Mouse (Mus musculus) T-helper 2 cell (primary cell): ENCODE data around the gene Camk2g.
"Not testable (repeated sequence)": the region's sequence is repeated elsewhere in the genome, so short reads cannot be mapped to it uniquely, and the experiment has no call there.

Experiments
- in situ Hi-C: fragments of 300-600 bp; cut with MboI, MseI; formaldehyde crosslinking; loops from one replicate; pipeline ENCODE4 v1.15.1; 2025; ENCODE audit warnings: high pct_unique_total_duplicates

Gene Camk2g

DNA sequence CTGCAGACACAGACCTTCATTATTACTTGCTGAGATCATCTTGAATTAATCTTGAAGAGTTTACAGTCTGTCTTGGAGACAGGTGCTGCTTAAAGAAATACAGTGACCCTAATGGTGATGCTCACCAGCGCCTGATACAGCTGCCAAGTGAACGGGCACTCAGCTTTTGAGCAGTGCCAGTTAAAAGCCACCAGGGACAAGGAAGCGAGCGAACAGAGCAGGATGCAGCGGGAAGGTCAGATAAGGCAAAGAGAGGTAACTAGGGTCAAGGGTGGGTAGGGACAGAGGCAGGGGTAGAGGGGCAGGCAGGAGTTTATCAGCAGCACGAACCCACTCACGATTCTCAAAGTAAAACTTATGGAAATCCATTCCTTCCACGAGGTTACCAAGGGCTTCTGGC lies 55.4 kb downstream of the Camk2g start:
- in situ Hi-C loops = no loop called here

DNA sequence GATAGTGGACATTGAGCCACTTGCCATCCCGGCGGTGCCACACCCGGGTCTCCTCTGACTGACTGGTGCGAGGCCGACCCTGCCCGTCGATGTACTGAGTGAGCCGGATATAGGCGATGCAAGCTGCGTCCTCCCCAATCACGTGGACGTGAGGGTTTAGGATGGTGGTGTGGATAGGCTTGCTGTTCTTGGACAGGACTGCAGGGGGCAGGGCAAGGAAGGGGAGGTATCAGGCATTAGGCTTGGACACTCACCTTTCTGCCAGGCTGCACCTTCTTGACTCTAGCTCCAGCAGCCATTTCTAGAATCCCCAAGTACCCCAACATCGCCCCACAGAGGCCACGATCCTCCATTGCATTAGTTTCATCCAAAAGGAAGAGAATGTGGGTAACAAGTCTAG lies 56.6 kb downstream of the Camk2g start:
- in situ Hi-C loops = no loop called here

GRCm38 (mm10) chr14:20735892-20736390 lies 57.9 kb downstream of the Camk2g start:
- in situ Hi-C loops = no loop called here

DNA sequence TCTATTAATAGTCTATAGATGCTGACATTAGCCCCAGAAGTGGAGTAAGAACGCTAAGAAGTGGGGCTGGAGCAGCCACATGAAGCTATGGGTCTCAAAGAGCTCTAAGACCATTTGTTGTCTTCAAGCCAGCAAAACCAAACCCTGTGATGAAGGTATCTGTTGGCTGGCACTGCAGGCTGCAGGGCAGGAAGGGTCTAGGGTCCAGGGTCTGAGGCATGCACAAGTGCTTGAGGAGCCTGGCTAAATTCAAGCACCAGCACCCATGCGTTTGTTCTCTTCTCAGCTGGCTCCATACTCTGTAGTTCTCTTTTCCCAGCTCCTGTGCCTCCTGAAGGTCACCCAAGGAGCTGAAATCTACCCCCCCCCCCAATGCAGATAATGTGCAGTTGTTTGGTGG lies 58.8 kb downstream of the Camk2g start:
- in situ Hi-C loops = no loop called here

DNA sequence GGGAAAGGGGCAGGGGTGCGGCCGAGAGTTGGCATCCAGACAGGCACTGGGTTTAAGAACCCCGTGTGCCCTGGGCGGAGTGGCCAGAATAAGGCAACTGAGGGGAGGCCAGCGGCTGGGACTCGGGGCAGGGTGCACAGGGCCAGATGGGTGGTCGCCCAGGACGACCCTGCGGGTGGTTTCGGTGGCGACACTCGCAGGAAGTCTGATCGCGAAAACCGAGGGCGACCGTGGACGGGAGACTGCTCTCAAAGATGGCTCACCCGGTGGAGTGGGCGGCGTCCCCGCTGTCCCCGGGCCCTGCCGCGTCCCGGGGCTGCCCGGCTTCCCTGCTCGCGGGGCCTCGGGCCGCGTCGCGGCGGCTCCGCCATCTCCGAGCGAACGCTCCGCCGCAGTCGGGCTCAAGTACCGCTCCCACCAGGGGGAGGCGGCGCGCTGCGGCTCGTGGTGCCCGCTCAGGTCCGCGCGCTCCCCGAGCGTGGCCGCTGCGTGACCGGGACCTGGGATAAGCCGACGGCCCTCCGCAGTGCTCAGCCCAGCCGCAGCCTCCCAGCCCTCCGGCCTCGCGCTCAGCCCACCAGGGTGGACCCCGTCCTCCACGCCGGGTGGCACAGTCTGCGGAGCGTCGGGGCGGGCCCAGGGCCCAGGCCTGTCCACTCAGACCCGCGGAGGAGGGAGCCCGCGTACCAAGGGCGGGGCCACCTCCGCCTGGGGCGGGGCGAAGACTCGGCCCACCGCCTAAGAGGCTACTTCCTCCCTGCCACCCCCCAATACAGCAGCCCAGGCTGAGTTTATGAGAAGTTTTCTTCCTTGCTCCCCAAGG lies 59.7 kb downstream of the Camk2g start, which contains the start of gene Ndst2:
TSS of gene Ndst2 (minus strand) at position 611 of the 823 bp plus-strand sequence.
- in situ Hi-C loops = no loop called here

DNA sequence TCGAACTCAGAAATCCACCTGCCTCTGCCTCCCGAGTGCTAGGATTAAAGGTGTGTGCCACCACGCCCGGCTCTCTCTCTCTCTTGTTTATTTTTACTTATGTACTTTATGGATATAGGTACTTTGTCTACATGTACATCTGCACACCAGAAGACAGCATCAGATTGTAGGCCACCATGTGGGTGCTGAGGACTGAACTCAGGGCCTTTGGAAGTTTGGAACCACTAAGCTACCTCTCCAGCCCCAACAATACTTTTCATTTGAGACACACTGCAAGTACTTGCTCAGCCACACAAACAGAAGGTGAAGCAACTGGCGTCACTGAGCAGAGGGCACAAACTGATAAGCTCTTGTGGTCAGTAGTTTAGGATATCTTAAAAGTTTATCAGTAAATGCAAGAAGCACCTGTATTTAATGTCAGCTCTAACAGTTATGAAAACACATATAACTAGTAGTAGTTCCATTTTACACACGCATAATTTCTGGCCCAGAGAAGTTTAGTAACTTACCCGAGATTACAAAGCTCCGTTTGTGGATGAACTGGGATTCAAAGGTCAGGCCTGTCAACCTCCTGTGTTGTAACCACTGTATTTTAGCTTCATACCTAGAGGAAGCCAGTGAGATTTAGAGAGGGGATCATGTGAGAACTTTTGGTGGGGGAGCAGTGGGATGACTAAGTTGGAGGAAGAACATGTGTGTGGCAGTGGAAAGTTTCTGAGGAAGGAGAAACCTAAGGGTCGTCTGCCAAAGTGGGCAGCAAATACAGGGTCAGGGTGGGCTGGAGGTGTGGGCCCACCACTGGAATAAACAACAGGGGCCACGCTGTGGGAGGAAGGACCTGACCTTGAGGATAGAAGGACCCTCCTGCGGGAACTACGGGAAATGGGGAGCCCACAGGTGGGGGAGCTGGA lies 60.6 kb downstream of the Camk2g start:
- in situ Hi-C loops = no loop called here

- in situ Hi-C loops = no loop called here
Observed at GRCm38 (mm10) chr14:20730853-20731602, 62.9 kb downstream of the Camk2g start.

DNA sequence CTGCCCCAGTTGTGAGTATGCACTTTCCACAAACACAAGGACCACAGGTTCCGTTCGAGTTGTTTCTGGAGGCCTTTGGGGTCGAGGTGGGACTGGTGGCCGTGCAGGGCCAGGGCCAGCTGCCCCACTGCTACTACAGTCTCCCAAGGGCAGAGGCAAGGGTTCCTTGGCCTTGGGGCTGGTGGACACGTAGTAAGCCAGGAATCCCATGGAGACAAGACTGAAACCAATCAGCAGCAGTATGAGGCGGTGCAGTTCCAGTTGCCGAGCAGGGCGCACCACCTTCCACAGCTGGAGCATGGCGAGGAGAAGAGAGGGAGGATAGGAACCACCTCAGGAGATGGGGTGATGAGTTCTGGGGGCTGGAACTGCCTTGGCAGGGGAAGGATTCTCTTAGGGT lies 64.0 kb downstream of the Camk2g start:
- in situ Hi-C loops = loop anchor here (10.0 kb wide), 1 partner anchor 145 kb away; no protein-coding TSS in a partner anchor

DNA sequence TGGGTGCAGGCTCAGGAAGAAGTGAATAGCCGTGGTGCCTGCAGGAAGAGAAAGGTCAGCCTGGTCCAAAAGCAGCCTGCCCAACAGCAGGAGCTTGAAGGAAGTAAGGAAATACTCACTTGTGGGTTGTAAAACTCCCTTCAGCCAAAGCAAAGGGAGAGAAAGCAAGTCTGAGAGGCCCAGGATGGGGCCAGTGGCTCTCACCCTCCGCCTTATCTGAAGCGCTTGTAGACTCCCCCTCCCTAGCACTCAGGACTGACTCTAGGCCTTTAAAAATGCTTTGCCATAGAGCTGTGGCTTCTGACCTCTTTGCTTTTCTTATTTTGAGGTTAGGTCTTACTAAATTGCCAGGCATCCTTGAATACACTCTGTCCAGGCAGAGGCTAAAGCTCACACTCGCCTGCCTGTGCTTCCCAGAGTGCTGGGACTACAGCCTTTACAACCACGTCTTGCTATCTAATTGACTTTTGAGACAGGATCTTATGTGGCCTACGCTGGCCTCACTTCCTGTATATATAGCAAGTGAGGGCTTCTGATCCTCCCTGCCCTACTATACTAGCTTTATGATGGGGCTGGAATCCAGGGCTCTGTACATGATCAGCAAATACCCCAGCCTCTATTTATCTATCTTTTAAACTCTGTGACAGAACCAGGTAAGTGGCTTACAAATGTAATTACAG lies 68.1 kb downstream of the Camk2g start:
- in situ Hi-C loops = loop anchor here (10.0 kb wide), 1 partner anchor 149 kb away; no protein-coding TSS in a partner anchor

DNA sequence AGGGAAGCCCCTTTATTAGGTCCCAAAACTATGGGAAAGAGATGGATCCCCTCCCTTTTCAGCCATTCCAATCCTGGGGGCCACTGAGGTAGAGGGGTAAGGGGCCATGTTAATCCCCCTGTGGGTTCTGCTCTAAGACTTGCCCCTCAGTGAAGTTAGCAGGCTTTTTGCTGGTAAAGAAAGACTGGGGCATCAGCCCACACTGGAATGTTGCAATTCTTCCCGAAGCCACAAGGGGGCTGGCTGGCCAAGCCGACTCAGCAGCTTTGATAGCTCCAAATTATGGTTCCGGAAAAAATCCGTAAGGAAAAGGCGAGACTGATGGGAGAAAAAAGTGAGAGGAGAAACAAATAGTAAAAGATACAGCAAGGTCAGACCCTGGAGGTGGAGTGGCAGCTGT lies 69.8 kb downstream of the Camk2g start:
- in situ Hi-C loops = loop anchor here (5.0 to 10.0 kb wide), 2 partner anchors 58 to 151 kb away; no protein-coding TSS in a partner anchor

GRCm38 (mm10) chr14:20723006-20723405 lies 70.9 kb downstream of the Camk2g start:
- in situ Hi-C loops = loop anchor here (5.0 to 10.0 kb wide), 2 partner anchors 59 to 152 kb away; no protein-coding TSS in a partner anchor

- in situ Hi-C loops = loop anchor here (5.0 to 10.0 kb wide), 2 partner anchors 61 to 153 kb away; no protein-coding TSS in a partner anchor
Observed at GRCm38 (mm10) chr14:20721371-20721770, 72.5 kb downstream of the Camk2g start.

- in situ Hi-C loops = loop anchor here (5.0 to 10.0 kb wide), 2 partner anchors 63 to 155 kb away; no protein-coding TSS in a partner anchor
Observed at GRCm38 (mm10) chr14:20719767-20720166, 74.1 kb downstream of the Camk2g start.

DNA sequence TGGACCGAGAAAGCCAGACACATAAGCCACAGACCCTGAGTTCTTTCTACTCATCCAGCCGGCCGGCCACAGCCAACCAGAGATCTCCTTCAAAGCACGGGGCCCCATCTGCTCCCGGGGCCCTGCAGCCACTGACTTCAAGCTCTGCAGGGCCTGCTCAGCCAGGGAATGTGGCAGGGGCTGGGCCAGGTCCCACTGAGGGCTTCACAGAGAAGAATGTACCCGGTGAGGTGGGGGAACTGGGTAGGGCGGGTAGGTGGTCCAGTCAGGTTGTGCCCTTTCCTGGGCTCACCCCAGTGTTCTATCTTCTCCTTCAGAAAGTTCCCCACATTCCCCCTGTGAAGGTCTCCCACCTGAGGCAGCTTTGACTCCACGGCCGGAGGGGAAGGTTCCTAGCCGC lies 75.4 kb downstream of the Camk2g start:
- in situ Hi-C loops = no loop called here

DNA sequence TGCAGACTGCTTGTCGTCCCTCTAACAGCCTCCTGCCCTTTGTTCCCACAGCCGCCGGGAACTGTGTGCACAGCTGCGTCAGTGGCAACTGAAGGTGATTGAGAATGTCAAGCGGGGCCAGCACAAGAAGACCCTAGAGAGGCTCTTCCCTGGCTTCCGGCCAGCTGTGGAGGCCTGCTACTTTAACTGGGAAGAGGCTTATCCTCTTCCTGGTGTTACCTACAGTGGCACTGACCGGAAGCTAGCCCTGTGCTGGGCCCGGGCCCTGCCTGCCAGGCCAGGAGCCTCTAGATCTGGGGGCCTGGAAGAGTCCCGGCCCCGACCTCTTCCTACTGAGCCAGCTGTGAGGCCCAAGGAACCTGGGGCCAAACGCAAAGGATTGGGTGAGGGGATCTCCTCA lies 80.1 kb downstream of the Camk2g start:
- in situ Hi-C loops = no loop called here

DNA sequence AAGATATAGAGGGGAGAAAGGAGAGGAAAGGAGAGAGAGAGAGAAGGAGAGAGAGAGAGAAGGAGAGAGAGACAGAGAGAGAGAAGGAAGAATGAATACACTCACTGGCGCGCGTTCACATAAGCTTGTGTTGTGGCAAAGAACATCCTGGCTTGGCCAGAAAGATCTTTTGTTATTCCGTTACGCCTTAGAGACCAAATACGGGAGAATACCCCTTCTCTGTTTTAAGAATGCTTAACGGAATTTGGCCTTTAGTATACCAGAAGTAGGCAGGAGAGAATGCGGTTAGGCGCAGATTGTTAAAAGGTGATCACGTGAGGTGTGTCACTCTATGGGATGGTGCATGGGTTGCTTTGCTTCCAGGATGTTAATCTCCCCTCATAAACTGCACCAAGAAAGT lies 85.6 kb downstream of the Camk2g start:
- in situ Hi-C loops = no loop called here

GRCm38 (mm10) chr14:20707201-20708190 lies 86.4 kb downstream of the Camk2g start, which contains the start of gene Zswim8:
TSS of gene Zswim8 (plus strand) at chr14:20707552.
- in situ Hi-C loops = no loop called here

DNA sequence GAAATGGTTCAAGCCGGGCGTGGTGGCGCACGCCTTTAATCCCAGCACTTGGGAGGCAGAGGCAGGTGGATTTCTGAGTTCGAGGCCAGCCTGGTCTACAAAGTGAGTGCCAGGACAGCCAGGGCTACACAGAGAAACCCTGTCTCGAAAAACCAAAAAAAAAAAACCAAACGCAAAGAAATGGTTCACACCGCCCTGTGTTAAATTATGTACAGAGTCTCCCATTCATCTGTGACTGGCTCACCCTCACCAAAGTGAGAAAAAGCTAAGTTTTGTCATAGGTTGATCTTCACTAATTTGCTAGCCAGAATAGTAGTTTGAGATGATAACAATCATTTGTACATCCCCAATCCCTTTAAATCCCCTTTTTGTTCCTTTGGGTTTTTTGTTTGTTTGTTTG lies 90.4 kb downstream of the Camk2g start:
- in situ Hi-C loops = not testable (repeated sequence)

DNA sequence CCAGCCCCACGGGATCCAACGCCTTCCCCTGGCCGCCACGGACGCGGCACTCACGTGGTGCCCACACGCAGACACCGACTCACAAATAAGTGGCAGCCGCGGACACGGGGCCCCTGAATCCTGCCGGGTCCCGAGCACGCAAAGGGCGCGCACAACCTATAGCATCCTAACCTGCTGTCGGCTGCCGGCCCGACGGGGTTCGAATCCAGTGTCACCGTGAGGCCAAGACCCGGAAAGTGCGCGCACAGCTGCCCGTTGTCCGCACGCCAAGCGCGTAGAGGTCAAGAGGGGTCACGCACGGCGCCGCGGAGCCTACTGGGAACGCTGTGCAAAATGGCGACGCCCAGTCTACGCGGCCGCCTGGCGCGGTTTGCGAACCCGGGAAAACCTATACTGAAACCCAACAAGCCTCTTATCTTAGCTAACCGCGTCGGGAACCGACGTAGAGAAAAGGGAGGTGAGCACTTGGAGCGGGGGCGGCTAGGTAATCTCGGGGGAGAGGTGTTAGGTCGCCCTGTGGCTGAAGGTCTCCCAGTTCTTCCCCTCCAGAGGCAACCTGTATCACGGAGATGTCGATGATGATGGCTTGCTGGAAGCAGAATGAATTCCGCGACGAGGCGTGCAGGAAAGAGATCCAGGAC lies 91.0 kb downstream of the Camk2g start, which contains the start of gene Chchd1:
TSS of gene Chchd1 (plus strand) at position 266 of the 641 bp plus-strand sequence.
- in situ Hi-C loops = no loop called here
